Mouse (Mus musculus): ENCODE measurements around the gene Cd68. TPM values are rescaled to one million over a fixed set of nuclear protein-coding genes. Genes with fewer than 3 reads are reported as not detected.

Gene Cd68
- polyA plus RNA-seq (2015; fragmentation: Nextera tagmentation; extraction: Ambion mirVana) = 16.2 and 25.5 TPM in 2 replicates

GRCm38 (mm10) chr11:69665961-69666664, at the start of gene Cd68:
Cd68 (minus strand) TSS chr11:69666153.

GRCm38 (mm10) chr11:69695361-69696181, 29.6 kb upstream of the Cd68 start, which contains the start of the genes Tnfsf12 and Tnfsfm13:
Tnfsf12 (minus strand) TSS chr11:69695849.
Tnfsfm13 (minus strand) TSS chr11:69696098.

GRCm38 (mm10) chr11:69685526-69686148, 19.7 kb upstream of the Cd68 start, which contains the start of gene Tnfsf13:
Tnfsf13 (minus strand) TSS chr11:69685784.

GRCm38 (mm10) chr11:69681314-69682208, 15.6 kb upstream of the Cd68 start, which contains the start of gene Senp3:
Senp3 (minus strand) TSS chr11:69682084.

GRCm38 (mm10) chr11:69672211-69672706, 6.3 kb upstream of the Cd68 start, which contains the start of gene Eif4a1:
Eif4a1 (minus strand) TSS chr11:69672423.

GRCm38 (mm10) chr11:69662213-69662966, 3.6 kb downstream of the Cd68 start, which contains the start of gene Mpdu1:
Mpdu1 (minus strand) TSS chr11:69662642.

GRCm38 (mm10) chr11:69655264-69656064, 10.5 kb downstream of the Cd68 start, which contains the start of gene Sox15:
Sox15 (plus strand) TSS chr11:69655314.

GRCm38 (mm10) chr11:69632284-69633089, 33.5 kb downstream of the Cd68 start, which contains the start of gene Fxr2:
Fxr2 (plus strand) TSS chr11:69632990.

GRCm38 (mm10) chr11:69621571-69622268, 44.2 kb downstream of the Cd68 start, which contains the start of gene Sat2:
Sat2 (plus strand) TSS chr11:69622024.

GRCm38 (mm10) chr11:69617805-69618204, 48.1 kb downstream of the Cd68 start, which contains the start of gene Shbg:
Shbg (minus strand) TSS chr11:69617905.

MicroRNA genes within 50 kb of the gene (microRNA counts, 519-probe panel; counts per million panel counts)
- 296 counts per million, percentile 58 among the panel's probes with 10 or more counts for microRNA mmu-miR-1934
- microRNA mmu-miR-467f = 2,197 counts per million, percentile 66 among the panel's probes with 10 or more counts

Small RNAs within 50 kb of the gene (microRNA-seq; reads per million reads assigned to microRNA genes)
- 1.2 to 1.5 reads per million in 2 experiments for gene Mir1934
- 0 reads per million in 2 experiments for gene Mir467f

Other genes starting within 250 kb of the Cd68 start
- gene Dnah2, start 117.0 kb downstream of the Cd68 start, polyA plus RNA-seq (2015; fragmentation: Nextera tagmentation; extraction: Ambion mirVana) = 0.36 and 0.65 TPM in 2 replicates
- 0.50 and 0.89 TPM in 2 replicates for gene Efnb3, start 105.9 kb downstream of the Cd68 start, polyA plus RNA-seq (2015; fragmentation: Nextera tagmentation; extraction: Ambion mirVana)
- gene Wrap53, start 85.9 kb downstream of the Cd68 start, polyA plus RNA-seq (2015; fragmentation: Nextera tagmentation; extraction: Ambion mirVana) = 5.3 and 7.8 TPM in 2 replicates
- 34.5 and 37.5 TPM in 2 replicates for gene Trp53, start 85.8 kb downstream of the Cd68 start, polyA plus RNA-seq (2015; fragmentation: Nextera tagmentation; extraction: Ambion mirVana)
- 74.2 and 78.6 TPM in 2 replicates for gene Atp1b2, start 60.2 kb downstream of the Cd68 start, polyA plus RNA-seq (2015; fragmentation: Nextera tagmentation; extraction: Ambion mirVana)
- 0.45 and 0.63 TPM in 2 replicates for gene Shbg, start 48.2 kb downstream of the Cd68 start, polyA plus RNA-seq (2015; fragmentation: Nextera tagmentation; extraction: Ambion mirVana)
- gene Sat2, start 44.1 kb downstream of the Cd68 start, polyA plus RNA-seq (2015; fragmentation: Nextera tagmentation; extraction: Ambion mirVana) = 12.4 and 15.9 TPM in 2 replicates
- gene Fxr2, start 33.2 kb downstream of the Cd68 start, polyA plus RNA-seq (2015; fragmentation: Nextera tagmentation; extraction: Ambion mirVana) = 19.9 and 21.3 TPM in 2 replicates
- gene Sox15, start 10.8 kb downstream of the Cd68 start, polyA plus RNA-seq (2015; fragmentation: Nextera tagmentation; extraction: Ambion mirVana) = 0.16 TPM in 1 of 2 replicates, not detected in the other
- 29.7 and 47.4 TPM in 2 replicates for gene Mpdu1, start 3.5 kb downstream of the Cd68 start, polyA plus RNA-seq (2015; fragmentation: Nextera tagmentation; extraction: Ambion mirVana)
- gene Eif4a1, start 6.3 kb upstream of the Cd68 start, polyA plus RNA-seq (2015; fragmentation: Nextera tagmentation; extraction: Ambion mirVana) = 167 and 224 TPM in 2 replicates
- gene Senp3, start 15.9 kb upstream of the Cd68 start, polyA plus RNA-seq (2015; fragmentation: Nextera tagmentation; extraction: Ambion mirVana) = 26.4 and 29.2 TPM in 2 replicates
- gene Tnfsf13, start 19.6 kb upstream of the Cd68 start, polyA plus RNA-seq (2015; fragmentation: Nextera tagmentation; extraction: Ambion mirVana) = 0.65 and 0.67 TPM in 2 replicates
- 11.5 and 13.1 TPM in 2 replicates for gene Tnfsf12, start 29.7 kb upstream of the Cd68 start, polyA plus RNA-seq (2015; fragmentation: Nextera tagmentation; extraction: Ambion mirVana)
- gene Tnfsfm13, start 29.9 kb upstream of the Cd68 start, polyA plus RNA-seq (2015; fragmentation: Nextera tagmentation; extraction: Ambion mirVana) = 5.9 and 6.9 TPM in 2 replicates
- gene Polr2a, start 92.5 kb upstream of the Cd68 start, polyA plus RNA-seq (2015; fragmentation: Nextera tagmentation; extraction: Ambion mirVana) = 9.3 and 10.3 TPM in 2 replicates
- gene Slc35g3, start 95.8 kb upstream of the Cd68 start, polyA plus RNA-seq (2015; fragmentation: Nextera tagmentation; extraction: Ambion mirVana) = not detected in 2 replicates
- 2.5 and 2.9 TPM in 2 replicates for gene Zbtb4, start 99.8 kb upstream of the Cd68 start, polyA plus RNA-seq (2015; fragmentation: Nextera tagmentation; extraction: Ambion mirVana)
- gene Chrnb1, start 129.8 kb upstream of the Cd68 start, polyA plus RNA-seq (2015; fragmentation: Nextera tagmentation; extraction: Ambion mirVana) = 79.0 and 95.8 TPM in 2 replicates
- 1.5 and 2.2 TPM in 2 replicates for gene Fgf11, start 135.7 kb upstream of the Cd68 start, polyA plus RNA-seq (2015; fragmentation: Nextera tagmentation; extraction: Ambion mirVana)
- gene Tmem102, start 139.5 kb upstream of the Cd68 start, polyA plus RNA-seq (2015; fragmentation: Nextera tagmentation; extraction: Ambion mirVana) = 0.31 and 0.45 TPM in 2 replicates
- not detected in 2 replicates for gene Gm39566, start 149.1 kb upstream of the Cd68 start, polyA plus RNA-seq (2015; fragmentation: Nextera tagmentation; extraction: Ambion mirVana)
- gene Spem2, start 152.3 kb upstream of the Cd68 start, polyA plus RNA-seq (2015; fragmentation: Nextera tagmentation; extraction: Ambion mirVana) = not detected in 2 replicates
- not detected in 2 replicates for gene Spem1, start 156.0 kb upstream of the Cd68 start, polyA plus RNA-seq (2015; fragmentation: Nextera tagmentation; extraction: Ambion mirVana)
- gene Nlgn2, start 171.6 kb upstream of the Cd68 start, polyA plus RNA-seq (2015; fragmentation: Nextera tagmentation; extraction: Ambion mirVana) = 2.1 TPM in 2 replicates
- gene Tmem256, start 172.4 kb upstream of the Cd68 start, polyA plus RNA-seq (2015; fragmentation: Nextera tagmentation; extraction: Ambion mirVana) = 242 and 272 TPM in 2 replicates
- gene Plscr3, start 180.2 kb upstream of the Cd68 start, polyA plus RNA-seq (2015; fragmentation: Nextera tagmentation; extraction: Ambion mirVana) = 36.6 and 44.6 TPM in 2 replicates
- 0.09 and 0.46 TPM in 2 replicates for gene Tnk1, start 192.6 kb upstream of the Cd68 start, polyA plus RNA-seq (2015; fragmentation: Nextera tagmentation; extraction: Ambion mirVana)
- not detected in 2 replicates for gene Tmem95, start 211.9 kb upstream of the Cd68 start, polyA plus RNA-seq (2015; fragmentation: Nextera tagmentation; extraction: Ambion mirVana)
- 2.6 and 3.6 TPM in 2 replicates for gene Kctd11, start 215.3 kb upstream of the Cd68 start, polyA plus RNA-seq (2015; fragmentation: Nextera tagmentation; extraction: Ambion mirVana)
- gene Acap1, start 229.4 kb upstream of the Cd68 start, polyA plus RNA-seq (2015; fragmentation: Nextera tagmentation; extraction: Ambion mirVana) = 0.34 and 0.46 TPM in 2 replicates
- gene 2810408A11Rik, start 234.8 kb upstream of the Cd68 start, polyA plus RNA-seq (2015; fragmentation: Nextera tagmentation; extraction: Ambion mirVana) = 1.8 and 2.4 TPM in 2 replicates
- 3.0 and 3.3 TPM in 2 replicates for gene Neurl4, start 234.9 kb upstream of the Cd68 start, polyA plus RNA-seq (2015; fragmentation: Nextera tagmentation; extraction: Ambion mirVana)
- gene Gps2, start 247.7 kb upstream of the Cd68 start, polyA plus RNA-seq (2015; fragmentation: Nextera tagmentation; extraction: Ambion mirVana) = 41.9 and 42.1 TPM in 2 replicates

Data from skeletal muscle tissue, postnatal 0 days (tissue).